Mouse (Mus musculus): Measurements from ENCODE around the gene Gpr156. TPM values are rescaled to one million over a fixed set of nuclear protein-coding genes. Genes with fewer than 3 reads are reported as not detected.

Gpr156 gene
- total and polyA plus RNA-seq, 2 experiments from 2014 or later: 2.3 to 3.3 TPM

DNA sequence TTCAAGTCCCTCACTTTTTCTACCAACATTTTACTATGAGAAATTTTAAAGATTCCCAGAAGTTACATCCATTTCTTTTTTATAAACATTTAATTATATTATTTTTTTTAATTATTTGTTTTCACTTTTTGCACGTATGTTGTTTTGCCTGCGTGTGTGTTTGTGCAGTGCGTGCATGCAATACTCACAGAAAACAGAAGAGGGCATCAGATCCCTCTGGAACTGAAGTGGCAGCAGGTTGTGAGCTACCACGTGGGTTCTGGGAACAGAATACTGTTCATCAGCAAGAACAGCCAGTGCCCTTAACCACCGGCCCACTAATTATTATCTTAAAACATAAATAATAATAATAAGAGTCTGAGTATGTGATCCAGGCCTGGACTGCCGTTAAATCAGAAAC, 2.7 kb downstream of the Gpr156 start:
- no peak overlapping the region for H3K27ac ChIP-seq (ENCODE audit: low read depth, low read length)
- H3K9ac ChIP-seq: no peak overlapping the region
- H3K4me2 ChIP-seq (ENCODE audit: low read depth): no peak overlapping the region
- no peaks in the 10 kb centered on the region for H3K27me3 ChIP-seq (ENCODE audit: insufficient read depth, low read length)
- no peak overlapping the region for H3K4me3 ChIP-seq (ENCODE audit: low read depth, low read length)
- no peaks in the 10 kb centered on the region for H3K9me3 ChIP-seq (ENCODE audit: low read length)
- peak; percentile 29; the same call in 1 of the 2 replicates for TF ChIP-seq CTCF (IDR thresholded peaks at IDR 0.05; ENCODE audit: low read depth)
- no peaks in the 10 kb centered on the region for H3K4me1 ChIP-seq (ENCODE audit: insufficient read depth)
- ATAC-seq (no peak), DNase-seq (no peak)
- no peaks in the 10 kb centered on the region for H3K36me3 ChIP-seq (ENCODE audit: insufficient read depth)
- whole genome bisulfite sequencing: 91% methylated on average over 6 of the region's 6 CpGs

DNA sequence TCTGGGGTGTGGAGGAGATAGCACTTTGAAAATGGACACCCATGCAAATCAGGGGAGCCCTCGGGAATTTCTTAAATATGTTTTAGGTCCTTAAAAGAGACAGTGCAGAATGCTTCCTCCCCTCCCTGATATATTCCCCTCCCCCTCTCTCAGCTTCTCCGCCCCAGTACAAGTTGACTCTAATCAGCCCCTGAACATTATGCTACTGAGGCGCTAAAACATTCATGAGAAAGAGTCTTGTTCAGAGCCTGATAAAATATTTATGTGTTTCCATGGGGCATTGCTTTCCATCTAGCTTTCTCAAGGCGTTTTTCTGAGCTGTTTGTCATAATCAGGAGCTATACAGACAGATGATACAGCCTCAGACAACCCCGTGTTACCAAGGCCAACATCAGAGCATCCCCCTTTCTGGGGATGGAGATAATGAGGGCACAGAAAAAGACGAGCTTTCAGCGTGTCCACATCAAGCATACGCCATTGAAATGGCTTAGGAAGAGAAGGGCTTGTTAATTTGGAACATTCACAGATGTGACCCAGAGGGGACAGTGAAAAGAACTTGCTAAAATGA, 4.6 kb downstream of the Gpr156 start:
- Histone ChIP-seq H3K4me3 (ENCODE audit: low read depth, low read length) (no peak overlapping the region), H3K4me2 (ENCODE audit: low read depth) (no peak overlapping the region), H3K27ac (ENCODE audit: low read depth, low read length) (no peak overlapping the region), H3K27me3 (ENCODE audit: insufficient read depth, low read length) (no peaks in the 10 kb centered on the region), H3K36me3 (ENCODE audit: insufficient read depth) (no peaks in the 10 kb centered on the region), H3K9ac (no peak overlapping the region), H3K4me1 (ENCODE audit: insufficient read depth) (no peaks in the 10 kb centered on the region), H3K9me3 (ENCODE audit: low read length) (no peaks in the 10 kb centered on the region)
- DNase-seq (no peak), ATAC-seq (no peak)
- TF ChIP-seq CTCF (IDR thresholded peaks at IDR 0.05; ENCODE audit: low read depth): no peak
- 28% methylated on average over 8 of the region's 8 CpGs for WGBS

GRCm38 (mm10) chr16:37926087-37926486, 9.8 kb downstream of the Gpr156 start:
- Histone ChIP-seq H3K27me3 (ENCODE audit: insufficient read depth, low read length) (no peaks in the 10 kb centered on the region), H3K36me3 (ENCODE audit: insufficient read depth) (no peaks in the 10 kb centered on the region), H3K4me1 (ENCODE audit: insufficient read depth) (no peaks in the 10 kb centered on the region; the same call in 1 of the 2 replicates), H3K27ac (ENCODE audit: low read depth, low read length) (0 out of 2 replicates have a peak overlapping the region, but pooled peaks have one; percentile 4), H3K9ac (peak overlapping the region; percentile 10; the same call in 1 of the 2 replicates), H3K4me3 (ENCODE audit: low read depth, low read length) (no peak overlapping the region), H3K4me2 (ENCODE audit: low read depth) (peak overlapping the region; percentile 26; the same call in 1 of the 2 replicates), H3K9me3 (ENCODE audit: low read length) (no peaks in the 10 kb centered on the region)
- ATAC-seq: peak; percentile 76
- peak; percentile 49 for DNase-seq
- no peak for TF ChIP-seq CTCF (IDR thresholded peaks at IDR 0.05; ENCODE audit: low read depth)
- WGBS: 3% methylated on average over 7 of the region's 7 CpGs

DNA sequence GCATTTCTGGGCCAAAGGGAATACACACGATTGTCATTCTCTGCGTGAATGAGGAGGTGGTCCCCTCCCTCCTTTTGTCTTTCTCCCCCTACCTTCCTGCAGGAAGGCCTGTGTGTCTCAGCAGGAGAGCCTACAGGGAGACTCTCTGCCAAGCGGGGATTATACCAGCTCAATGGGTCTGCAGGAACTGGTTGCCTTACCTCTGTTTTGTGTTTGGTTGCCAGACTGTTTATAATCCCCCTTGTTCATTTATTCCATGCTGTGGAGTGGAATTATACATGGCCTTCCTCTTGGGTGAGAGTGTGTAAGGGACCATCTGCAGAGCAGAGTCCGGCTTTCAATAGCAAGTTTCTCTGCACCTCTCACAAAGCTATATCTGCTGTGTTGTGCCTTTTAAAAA, 10.8 kb downstream of the Gpr156 start:
- H3K4me2 ChIP-seq (ENCODE audit: low read depth): no peak overlapping the region
- H3K27ac ChIP-seq (ENCODE audit: low read depth, low read length): no peak overlapping the region
- H3K4me3 ChIP-seq (ENCODE audit: low read depth, low read length): no peak overlapping the region
- no peak for TF ChIP-seq CTCF (IDR thresholded peaks at IDR 0.05; ENCODE audit: low read depth)
- 4% methylated on average over 4 of the region's 4 CpGs for WGBS
- DNase-seq (no peak), ATAC-seq (no peak; the same call in 1 of the 2 replicates)
- H3K9ac ChIP-seq: no peak overlapping the region
- no peaks in the 10 kb centered on the region for H3K27me3 ChIP-seq (ENCODE audit: insufficient read depth, low read length)
- H3K9me3 ChIP-seq (ENCODE audit: low read length): no peaks in the 10 kb centered on the region
- no peaks in the 10 kb centered on the region for H3K36me3 ChIP-seq (ENCODE audit: insufficient read depth)
- H3K4me1 ChIP-seq (ENCODE audit: insufficient read depth): no peaks in the 10 kb centered on the region; the same call in 1 of the 2 replicates

GRCm38 (mm10) chr16:37929006-37929405, 12.7 kb downstream of the Gpr156 start:
- no peak for TF ChIP-seq CTCF (IDR thresholded peaks at IDR 0.05; ENCODE audit: low read depth)
- Histone ChIP-seq H3K9ac (no peak overlapping the region), H3K27me3 (ENCODE audit: insufficient read depth, low read length) (no peaks in the 10 kb centered on the region), H3K9me3 (ENCODE audit: low read length) (no peaks in the 10 kb centered on the region), H3K27ac (ENCODE audit: low read depth, low read length) (no peak overlapping the region), H3K36me3 (ENCODE audit: insufficient read depth) (no peaks in the 10 kb centered on the region), H3K4me3 (ENCODE audit: low read depth, low read length) (no peak overlapping the region), H3K4me2 (ENCODE audit: low read depth) (no peak overlapping the region), H3K4me1 (ENCODE audit: insufficient read depth) (no peaks in the 10 kb centered on the region; the same call in 1 of the 2 replicates)
- ATAC-seq (peak; percentile 45; the same call in 1 of the 2 replicates), DNase-seq (no peak)
- WGBS: 21% methylated on average over 2 of the region's 2 CpGs

- H3K27me3 ChIP-seq (ENCODE audit: insufficient read depth, low read length): no peaks in the 10 kb centered on the region
- H3K4me1 ChIP-seq (ENCODE audit: insufficient read depth): no peaks in the 10 kb centered on the region; the same call in 1 of the 2 replicates
- H3K9me3 ChIP-seq (ENCODE audit: low read length): no peaks in the 10 kb centered on the region
- no peak for DNase-seq
- no peaks in the 10 kb centered on the region for H3K36me3 ChIP-seq (ENCODE audit: insufficient read depth)
- H3K4me2 ChIP-seq (ENCODE audit: low read depth): no peak overlapping the region
- no peak overlapping the region for H3K4me3 ChIP-seq (ENCODE audit: low read depth, low read length)
- TF ChIP-seq CTCF (IDR thresholded peaks at IDR 0.05; ENCODE audit: low read depth): peak; percentile 37
- H3K27ac ChIP-seq (ENCODE audit: low read depth, low read length): no peak overlapping the region
- H3K9ac ChIP-seq: no peak overlapping the region
- ATAC-seq: no peak
- WGBS: 91% methylated on average over 2 of the region's 2 CpGs
These were observed 13.3 kb downstream of the Gpr156 start for GRCm38 (mm10) chr16:37929626-37930025.

DNA sequence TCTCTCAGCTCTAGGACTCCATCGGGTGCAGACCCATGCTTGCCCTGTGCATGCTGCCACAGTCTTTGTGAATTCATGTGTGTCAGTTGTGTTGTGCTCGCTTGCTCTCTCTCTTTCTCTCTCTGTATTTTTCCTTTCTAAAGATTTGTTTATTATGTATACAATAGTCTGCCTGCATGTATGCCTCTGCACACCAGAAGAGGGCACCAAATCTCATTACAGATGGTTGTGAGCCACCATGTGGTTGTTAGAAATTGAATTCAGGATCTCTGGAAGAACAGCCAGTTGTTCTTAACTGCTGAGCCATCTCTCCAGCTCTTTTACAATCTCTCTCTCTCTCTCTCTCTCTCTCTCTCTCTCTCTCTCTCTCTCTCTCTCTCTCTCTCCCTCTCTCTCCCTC, 18.6 kb downstream of the Gpr156 start:
- Histone ChIP-seq H3K9ac (no peak overlapping the region), H3K4me2 (ENCODE audit: low read depth) (no peak overlapping the region), H3K27ac (ENCODE audit: low read depth, low read length) (no peak overlapping the region), H3K4me1 (ENCODE audit: insufficient read depth) (peaks cover 5% of the 10 kb centered on the region), H3K36me3 (ENCODE audit: insufficient read depth) (no peaks in the 10 kb centered on the region), H3K27me3 (ENCODE audit: insufficient read depth, low read length) (no peaks in the 10 kb centered on the region), H3K4me3 (ENCODE audit: low read depth, low read length) (no peak overlapping the region), H3K9me3 (ENCODE audit: low read length) (no peaks in the 10 kb centered on the region)
- WGBS: 87% methylated on average over 2 of the region's 2 CpGs
- TF ChIP-seq CTCF (IDR thresholded peaks at IDR 0.05; ENCODE audit: low read depth): peak; percentile 20; the same call in 1 of the 2 replicates
- ATAC-seq (no peak), DNase-seq (no peak)
